Mouse (Mus musculus): ENCODE results near the gene Crebl2. TPM values are rescaled to one million over a fixed set of nuclear protein-coding genes. Genes with fewer than 3 reads are reported as not detected.

Crebl2 gene
- polyA plus RNA-seq, 1 experiment from 2014 or later = 1.9 TPM

GRCm38 (mm10) chr6:134822844-134823243, 7.1 kb upstream of the Crebl2 start:
- WGBS = 63% methylated on average over 10 of the region's 10 CpGs
- Histone ChIP-seq H3K27ac (ENCODE audit: poor library complexity, severe bottlenecking) (no peak overlapping the region), H3K4me1 (replicated peaks) (peaks cover 7% of the 10 kb centered on the region), H3K4me2 (no peak overlapping the region), H3K27me3 (replicated peaks) (no peaks in the 10 kb centered on the region), H3K4me3 (no peak overlapping the region), H3K36me3 (no peaks in the 10 kb centered on the region), H3K9me3 (replicated peaks) (no peaks in the 10 kb centered on the region), H3K9ac (no peak overlapping the region)
- no peak for ATAC-seq (ENCODE audit: insufficient number of reproducible peaks, low FRiP score)

GRCm38 (mm10) chr6:134830776-134831175, 822 bp downstream of the Crebl2 start:
- no peak for ATAC-seq (ENCODE audit: insufficient number of reproducible peaks, low FRiP score)
- peak overlapping the region; percentile 89 for H3K4me2 ChIP-seq
- peaks cover 15% of the 10 kb centered on the region for H3K4me1 ChIP-seq (replicated peaks)
- peak overlapping the region; percentile 72 for H3K9ac ChIP-seq
- peak overlapping the region; percentile 73 for H3K4me3 ChIP-seq
- no peaks in the 10 kb centered on the region for H3K9me3 ChIP-seq (replicated peaks)
- no peaks in the 10 kb centered on the region for H3K27me3 ChIP-seq (replicated peaks)
- no peaks in the 10 kb centered on the region for H3K36me3 ChIP-seq
- H3K27ac ChIP-seq (ENCODE audit: poor library complexity, severe bottlenecking) = peak overlapping the region; percentile 93
- 3% methylated on average over 10 of the region's 10 CpGs for WGBS

- H3K4me3 ChIP-seq = no peak overlapping the region
- no peak for ATAC-seq (ENCODE audit: insufficient number of reproducible peaks, low FRiP score)
- WGBS = 75% methylated on average over 9 of the region's 9 CpGs
Measured at GRCm38 (mm10) chr6:134834585-134835251, 4.8 kb downstream of the Crebl2 start.

GRCm38 (mm10) chr6:134838111-134838510, 8.2 kb downstream of the Crebl2 start:
- Histone ChIP-seq H3K4me1 (replicated peaks) (no peaks in the 10 kb centered on the region), H3K27me3 (replicated peaks) (no peaks in the 10 kb centered on the region), H3K4me3 (no peak overlapping the region), H3K9ac (no peak overlapping the region), H3K36me3 (no peaks in the 10 kb centered on the region), H3K27ac (ENCODE audit: poor library complexity, severe bottlenecking) (no peak overlapping the region), H3K4me2 (no peak overlapping the region), H3K9me3 (replicated peaks) (no peaks in the 10 kb centered on the region)
- 81% methylated on average over 4 of the region's 4 CpGs for WGBS
- ATAC-seq (ENCODE audit: insufficient number of reproducible peaks, low FRiP score) = no peak

More at GRCm38 (mm10) chr6:134834585-134835251, 4.8 kb downstream of the Crebl2 start:
- Histone ChIP-seq H3K4me2 (no peak overlapping the region), H3K9ac (no peak overlapping the region), H3K27me3 (replicated peaks) (no peaks in the 10 kb centered on the region), H3K36me3 (no peaks in the 10 kb centered on the region), H3K4me1 (replicated peaks) (no peaks in the 10 kb centered on the region; the same call in 1 of the 2 replicates), H3K9me3 (replicated peaks) (no peaks in the 10 kb centered on the region), H3K27ac (ENCODE audit: poor library complexity, severe bottlenecking) (no peak overlapping the region)

- Histone ChIP-seq H3K4me2 (no peak overlapping the region), H3K4me3 (no peak overlapping the region), H3K9ac (no peak overlapping the region), H3K9me3 (replicated peaks) (no peaks in the 10 kb centered on the region), H3K4me1 (replicated peaks) (no peaks in the 10 kb centered on the region), H3K27ac (ENCODE audit: poor library complexity, severe bottlenecking) (no peak overlapping the region), H3K36me3 (no peaks in the 10 kb centered on the region), H3K27me3 (replicated peaks) (no peaks in the 10 kb centered on the region)
- no peak for ATAC-seq (ENCODE audit: insufficient number of reproducible peaks, low FRiP score)
- 66% methylated on average over 2 of the region's 2 CpGs for WGBS
Measured at GRCm38 (mm10) chr6:134840346-134840745, 10.4 kb downstream of the Crebl2 start.

- Histone ChIP-seq H3K27me3 (replicated peaks) (no peaks in the 10 kb centered on the region), H3K9ac (no peak overlapping the region), H3K4me2 (no peak overlapping the region), H3K9me3 (replicated peaks) (no peaks in the 10 kb centered on the region), H3K4me3 (no peak overlapping the region), H3K27ac (ENCODE audit: poor library complexity, severe bottlenecking) (no peak overlapping the region), H3K4me1 (replicated peaks) (no peaks in the 10 kb centered on the region), H3K36me3 (peaks cover 6% of the 10 kb centered on the region; the same call in 1 of the 2 replicates)
- no peak for ATAC-seq (ENCODE audit: insufficient number of reproducible peaks, low FRiP score)
- 78% methylated on average over 4 of the region's 4 CpGs for WGBS
Measured at GRCm38 (mm10) chr6:134845726-134846125, 15.8 kb downstream of the Crebl2 start.

- H3K27me3 ChIP-seq (replicated peaks) = no peaks in the 10 kb centered on the region
- no peaks in the 10 kb centered on the region for H3K9me3 ChIP-seq (replicated peaks)
- no peaks in the 10 kb centered on the region for H3K4me1 ChIP-seq (replicated peaks)
- WGBS = 82% methylated on average over 6 of the region's 6 CpGs
- H3K4me3 ChIP-seq = no peak overlapping the region
- H3K9ac ChIP-seq = no peak overlapping the region
- H3K27ac ChIP-seq (ENCODE audit: poor library complexity, severe bottlenecking) = no peak overlapping the region
- ATAC-seq (ENCODE audit: insufficient number of reproducible peaks, low FRiP score) = no peak
- no peak overlapping the region for H3K4me2 ChIP-seq
- H3K36me3 ChIP-seq = peaks cover 6% of the 10 kb centered on the region; the same call in 1 of the 2 replicates
Measured at GRCm38 (mm10) chr6:134846308-134846707, 16.4 kb downstream of the Crebl2 start.

- Histone ChIP-seq H3K9me3 (replicated peaks) (no peaks in the 10 kb centered on the region), H3K27me3 (replicated peaks) (no peaks in the 10 kb centered on the region), H3K4me3 (no peak overlapping the region), H3K27ac (ENCODE audit: poor library complexity, severe bottlenecking) (no peak overlapping the region), H3K36me3 (peaks cover 6% of the 10 kb centered on the region; the same call in 1 of the 2 replicates), H3K4me1 (replicated peaks) (no peaks in the 10 kb centered on the region), H3K9ac (no peak overlapping the region), H3K4me2 (no peak overlapping the region)
- 89% methylated on average over 4 of the region's 4 CpGs for WGBS
- no peak for ATAC-seq (ENCODE audit: insufficient number of reproducible peaks, low FRiP score)
Measured at GRCm38 (mm10) chr6:134847550-134847949, 17.6 kb downstream of the Crebl2 start.

GRCm38 (mm10) chr6:134848197-134848890, 18.4 kb downstream of the Crebl2 start:
- no peaks in the 10 kb centered on the region for H3K4me1 ChIP-seq (replicated peaks)
- WGBS = 83% methylated on average over 5 of the region's 5 CpGs

GRCm38 (mm10) chr6:134849461-134849860, 19.5 kb downstream of the Crebl2 start:
- WGBS = 75% methylated on average over 2 of the region's 2 CpGs
- H3K4me1 ChIP-seq (replicated peaks) = no peaks in the 10 kb centered on the region
- H3K36me3 ChIP-seq = peaks cover 9% of the 10 kb centered on the region; the same call in 1 of the 2 replicates
- H3K4me2 ChIP-seq = no peak overlapping the region
- H3K27me3 ChIP-seq (replicated peaks) = no peaks in the 10 kb centered on the region
- H3K4me3 ChIP-seq = no peak overlapping the region
- no peak overlapping the region for H3K9ac ChIP-seq
- no peak for ATAC-seq (ENCODE audit: insufficient number of reproducible peaks, low FRiP score)
- H3K27ac ChIP-seq (ENCODE audit: poor library complexity, severe bottlenecking) = no peak overlapping the region
- no peaks in the 10 kb centered on the region for H3K9me3 ChIP-seq (replicated peaks)

More at GRCm38 (mm10) chr6:134848197-134848890, 18.4 kb downstream of the Crebl2 start:
- Histone ChIP-seq H3K4me2 (no peak overlapping the region), H3K27me3 (replicated peaks) (no peaks in the 10 kb centered on the region), H3K9me3 (replicated peaks) (no peaks in the 10 kb centered on the region), H3K4me3 (no peak overlapping the region), H3K36me3 (peaks cover 9% of the 10 kb centered on the region; the same call in 1 of the 2 replicates), H3K9ac (no peak overlapping the region), H3K27ac (ENCODE audit: poor library complexity, severe bottlenecking) (no peak overlapping the region)
- ATAC-seq (ENCODE audit: insufficient number of reproducible peaks, low FRiP score) = no peak

GRCm38 (mm10) chr6:134849985-134850384, 20.0 kb downstream of the Crebl2 start:
- Histone ChIP-seq H3K36me3 (peaks cover 9% of the 10 kb centered on the region; the same call in 1 of the 2 replicates), H3K27ac (ENCODE audit: poor library complexity, severe bottlenecking) (no peak overlapping the region), H3K27me3 (replicated peaks) (no peaks in the 10 kb centered on the region), H3K9ac (no peak overlapping the region), H3K4me1 (replicated peaks) (no peaks in the 10 kb centered on the region), H3K4me3 (no peak overlapping the region), H3K9me3 (replicated peaks) (no peaks in the 10 kb centered on the region), H3K4me2 (no peak overlapping the region)
- no peak for ATAC-seq (ENCODE audit: insufficient number of reproducible peaks, low FRiP score)
- WGBS = 75% methylated on average over 3 of the region's 3 CpGs
